Mouse (Mus musculus) heart, embryonic 12.5 days (tissue): Measurements from ENCODE around the gene Trip12. TPM values are rescaled to one million over a fixed set of nuclear protein-coding genes. Genes with fewer than 3 reads are reported as not detected.

Experiments used
- ATAC-seq: fragments of 200-750 bp; cut with Nextera tagmentation; 2 replicates; pipeline ENCODE4 v1.8.0; 2017; ENCODE audit warnings: moderate TSS enrichment, moderate library complexity; ENCODE audit not compliant: insufficient number of reproducible peaks, low FRiP score
- H3K27ac ChIP-seq: fragments of 300-500 bp; sonication (generic); 2 replicates; pipeline ENCODE4 v1.5.1; 2016; ENCODE audit warnings: mild to moderate bottlenecking, moderate library complexity; ENCODE audit not compliant: poor library complexity, severe bottlenecking
- H3K27me3 ChIP-seq: fragments of 300-500 bp; sonication (generic); replicated peaks from 2 replicates; pipeline ENCODE4 v1.6.1; 2016; ENCODE audit warnings: mild to moderate bottlenecking, moderate library complexity
- H3K36me3 ChIP-seq: fragments of 300-500 bp; sonication (generic); 2 replicates; pipeline ENCODE4 v1.6.1; 2016; ENCODE audit warnings: mild to moderate bottlenecking, moderate library complexity
- H3K4me1 ChIP-seq: fragments of 300-500 bp; sonication (generic); replicated peaks from 2 replicates; pipeline ENCODE4 v1.6.1; 2016; ENCODE audit warnings: mild to moderate bottlenecking
- H3K4me2 ChIP-seq: fragments of 300-500 bp; sonication (generic); 2 replicates; pipeline ENCODE4 v1.6.1; 2016; ENCODE audit warnings: mild to moderate bottlenecking, moderate library complexity
- H3K4me3 ChIP-seq: fragments of 300-500 bp; sonication (generic); 2 replicates; pipeline ENCODE4 v1.5.1; 2016; ENCODE audit warnings: mild to moderate bottlenecking
- H3K9ac ChIP-seq: fragments of 300-500 bp; sonication (generic); 2 replicates; pipeline ENCODE4 v1.6.1; 2016; ENCODE audit warnings: mild to moderate bottlenecking, moderate library complexity
- H3K9me3 ChIP-seq: fragments of 300-500 bp; sonication (generic); replicated peaks from 2 replicates; pipeline ENCODE4 v1.6.1; 2016; ENCODE audit warnings: mild to moderate bottlenecking, moderate library complexity
- WGBS: fragments of 180-500 bp; shearing (Covaris S2); methylation state at CpG from one replicate; pipeline ENCODE4 v1.1.7; 2016; 5-methylcytosine and 5-hydroxymethylcytosine counted together
- polyA plus RNA-seq: library from polyadenylated mRNA; unstranded; fragments of >200 nt; fragmentation: Nextera tagmentation; extraction: Ambion mirVana; gene quantifications from 2 replicates; pipeline ENCODE4 v1.2.1, GENCODE M21; 2016

Gene Trip12
- polyA plus RNA-seq, 1 experiment from 2014 or later = 98.5 TPM

- no peaks in the 10 kb centered on the region for H3K9me3 ChIP-seq
- no peak for ATAC-seq
- H3K36me3 ChIP-seq = no peaks in the 10 kb centered on the region
- no peak overlapping the region for H3K9ac ChIP-seq
- 89% methylated on average over 6 of the region's 6 CpGs for WGBS
- no peak overlapping the region for H3K4me3 ChIP-seq
- H3K27ac ChIP-seq = no peak overlapping the region
- H3K27me3 ChIP-seq = no peaks in the 10 kb centered on the region
- H3K4me1 ChIP-seq = peaks cover 10% of the 10 kb centered on the region
- H3K4me2 ChIP-seq = no peak overlapping the region
These were observed 19.3 kb upstream of the Trip12 start for GRCm38 (mm10) chr1:84859597-84859996.

- WGBS = 50% methylated on average over 2 of the region's 2 CpGs
- H3K27me3 ChIP-seq = no peaks in the 10 kb centered on the region
- no peaks in the 10 kb centered on the region for H3K36me3 ChIP-seq
- no peak for ATAC-seq
- no peak overlapping the region for H3K27ac ChIP-seq
- peaks cover 13% of the 10 kb centered on the region for H3K4me1 ChIP-seq
- no peak overlapping the region for H3K4me2 ChIP-seq
- H3K9ac ChIP-seq = no peak overlapping the region
- no peaks in the 10 kb centered on the region for H3K9me3 ChIP-seq
- H3K4me3 ChIP-seq = no peak overlapping the region
These were observed 15.4 kb upstream of the Trip12 start for GRCm38 (mm10) chr1:84855756-84856155.

- no peaks in the 10 kb centered on the region for H3K36me3 ChIP-seq
- H3K27me3 ChIP-seq = no peaks in the 10 kb centered on the region
- peaks cover 7% of the 10 kb centered on the region; the same call in 1 of the 2 replicates for H3K4me1 ChIP-seq
- H3K4me2 ChIP-seq = no peak overlapping the region
- no peak overlapping the region for H3K4me3 ChIP-seq
- no peak overlapping the region for H3K27ac ChIP-seq
- 77% methylated on average over 2 of the region's 2 CpGs for WGBS
- no peak overlapping the region for H3K9ac ChIP-seq
- H3K9me3 ChIP-seq = no peaks in the 10 kb centered on the region
- ATAC-seq = no peak
These were observed 14.7 kb upstream of the Trip12 start for GRCm38 (mm10) chr1:84854966-84855365.

GRCm38 (mm10) chr1:84853721-84854120 is 13.4 kb upstream of the Trip12 start:
- WGBS = 90% methylated on average over 1 of the region's 1 CpGs
- no peak for ATAC-seq
- H3K9ac ChIP-seq = no peak overlapping the region

GRCm38 (mm10) chr1:84851512-84852235 is 11.4 kb upstream of the Trip12 start:
- H3K9me3 ChIP-seq = no peaks in the 10 kb centered on the region
- peak; percentile 51; the same call in 1 of the 2 replicates for ATAC-seq
- no peak overlapping the region for H3K9ac ChIP-seq
- H3K4me2 ChIP-seq = no peak overlapping the region
- H3K4me1 ChIP-seq = peaks cover 7% of the 10 kb centered on the region; the same call in 1 of the 2 replicates
- H3K27ac ChIP-seq = no peak overlapping the region
- H3K36me3 ChIP-seq = 0 out of 2 replicates have a peak, but pooled peaks cover 3% of the 10 kb centered on the region
- WGBS = 25% methylated on average over 9 of the region's 9 CpGs
- no peak overlapping the region for H3K4me3 ChIP-seq
- H3K27me3 ChIP-seq = no peaks in the 10 kb centered on the region

More at GRCm38 (mm10) chr1:84853721-84854120, 13.4 kb upstream of the Trip12 start:
- no peak overlapping the region for H3K4me2 ChIP-seq
- peaks cover 7% of the 10 kb centered on the region; the same call in 1 of the 2 replicates for H3K4me1 ChIP-seq
- H3K27ac ChIP-seq = no peak overlapping the region
- H3K4me3 ChIP-seq = no peak overlapping the region
- 0 out of 2 replicates have a peak, but pooled peaks cover 3% of the 10 kb centered on the region for H3K36me3 ChIP-seq
- H3K27me3 ChIP-seq = no peaks in the 10 kb centered on the region
- H3K9me3 ChIP-seq = no peaks in the 10 kb centered on the region

DNA sequence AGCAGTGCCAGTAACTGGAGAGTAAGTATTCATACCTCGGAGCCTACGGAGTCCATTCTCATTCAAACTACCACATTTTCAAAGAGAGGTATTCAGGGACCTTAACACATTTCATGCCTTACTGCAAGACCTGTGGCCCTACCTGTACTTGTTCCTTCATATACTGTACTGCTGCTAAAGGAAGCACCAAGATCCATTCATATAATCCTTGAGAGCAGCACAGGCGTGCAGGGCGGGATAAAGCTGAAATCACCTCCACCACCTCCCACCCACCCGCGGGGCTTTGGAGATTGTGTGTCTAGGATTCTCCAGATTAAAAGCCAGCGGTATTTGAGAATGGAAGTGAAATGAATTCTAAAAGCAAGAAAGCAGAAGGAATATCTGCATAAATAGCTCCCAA is 10.2 kb upstream of the Trip12 start:
- no peaks in the 10 kb centered on the region for H3K27me3 ChIP-seq
- H3K9ac ChIP-seq = no peak overlapping the region
- H3K4me1 ChIP-seq = peaks cover 7% of the 10 kb centered on the region; the same call in 1 of the 2 replicates
- H3K9me3 ChIP-seq = no peaks in the 10 kb centered on the region
- H3K4me3 ChIP-seq = no peak overlapping the region
- 87% methylated on average over 7 of the region's 7 CpGs for WGBS
- no peak overlapping the region for H3K4me2 ChIP-seq
- no peak for ATAC-seq
- H3K36me3 ChIP-seq = 0 out of 2 replicates have a peak, but pooled peaks cover 3% of the 10 kb centered on the region
- H3K27ac ChIP-seq = no peak overlapping the region

GRCm38 (mm10) chr1:84849804-84850203 is 9.5 kb upstream of the Trip12 start:
- ATAC-seq = no peak
- Histone ChIP-seq H3K27ac (no peak overlapping the region), H3K4me1 (peaks cover 7% of the 10 kb centered on the region; the same call in 1 of the 2 replicates), H3K4me2 (no peak overlapping the region), H3K36me3 (0 out of 2 replicates have a peak, but pooled peaks cover 3% of the 10 kb centered on the region), H3K9ac (no peak overlapping the region), H3K27me3 (no peaks in the 10 kb centered on the region), H3K9me3 (no peaks in the 10 kb centered on the region), H3K4me3 (no peak overlapping the region)
- WGBS = 89% methylated on average over 7 of the region's 7 CpGs

DNA sequence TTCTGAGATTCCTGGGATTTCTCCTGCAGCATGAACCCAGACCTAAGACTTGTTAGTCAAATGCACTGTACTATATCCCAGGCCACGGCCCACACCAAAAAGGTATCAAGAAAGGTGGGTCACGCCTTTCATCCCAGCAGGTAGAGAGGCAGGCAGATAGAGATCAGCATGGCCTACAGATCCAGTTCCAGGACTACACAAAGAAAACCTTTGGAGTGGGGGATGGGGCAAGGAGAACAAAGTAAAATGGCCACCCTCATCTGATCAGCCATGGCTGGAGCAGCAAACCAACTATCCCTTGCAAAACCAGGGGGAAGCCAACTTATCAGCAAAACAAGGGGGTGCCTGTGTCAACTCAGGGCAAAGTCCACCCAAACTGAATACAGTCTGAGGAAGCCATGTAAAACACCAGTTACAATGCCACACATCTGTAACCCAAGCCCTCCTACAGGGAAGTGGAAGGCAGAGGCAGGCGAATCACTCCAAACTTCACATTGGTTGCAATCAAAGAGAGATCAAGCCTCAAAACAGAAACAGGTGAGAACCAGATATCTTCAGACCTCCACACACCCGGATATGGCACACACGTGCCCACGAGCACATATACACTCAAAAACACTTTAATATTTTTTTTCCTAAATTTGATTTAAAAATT is 8.6 kb upstream of the Trip12 start:
- H3K27ac ChIP-seq = no peak overlapping the region
- no peaks in the 10 kb centered on the region for H3K9me3 ChIP-seq
- H3K27me3 ChIP-seq = no peaks in the 10 kb centered on the region
- ATAC-seq = no peak
- H3K9ac ChIP-seq = no peak overlapping the region
- 0 out of 2 replicates have a peak, but pooled peaks cover 3% of the 10 kb centered on the region for H3K36me3 ChIP-seq
- no peak overlapping the region for H3K4me2 ChIP-seq
- WGBS = 92% methylated on average over 6 of the region's 6 CpGs
- H3K4me3 ChIP-seq = no peak overlapping the region
- peaks cover 7% of the 10 kb centered on the region; the same call in 1 of the 2 replicates for H3K4me1 ChIP-seq

DNA sequence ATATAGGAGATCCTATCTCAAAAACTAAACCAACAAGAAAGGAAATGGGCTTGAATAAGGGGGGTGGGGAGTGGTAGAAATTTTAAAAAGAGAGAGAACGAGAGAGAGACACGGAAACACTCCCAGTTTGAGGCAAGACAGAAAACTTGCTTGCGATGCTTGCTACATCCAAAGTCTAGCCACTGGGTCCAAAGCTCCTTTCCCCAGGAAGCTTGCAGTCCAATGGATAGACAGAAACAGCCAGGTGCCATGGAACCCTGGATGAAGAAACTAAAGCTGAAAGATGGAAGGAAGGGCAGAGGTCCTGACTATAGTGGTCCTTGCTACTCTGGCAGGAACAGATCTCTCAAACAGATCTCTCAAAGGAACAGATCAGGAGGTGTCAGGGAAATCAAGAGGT is 8.0 kb upstream of the Trip12 start:
- Histone ChIP-seq H3K27me3 (no peaks in the 10 kb centered on the region), H3K4me3 (no peak overlapping the region), H3K9ac (no peak overlapping the region), H3K36me3 (0 out of 2 replicates have a peak, but pooled peaks cover 3% of the 10 kb centered on the region), H3K4me2 (no peak overlapping the region), H3K9me3 (no peaks in the 10 kb centered on the region), H3K27ac (no peak overlapping the region), H3K4me1 (peaks cover 7% of the 10 kb centered on the region; the same call in 1 of the 2 replicates)
- 91% methylated on average over 3 of the region's 3 CpGs for WGBS
- no peak for ATAC-seq

- WGBS = 87% methylated on average over 7 of the region's 7 CpGs
- Histone ChIP-seq H3K9me3 (no peaks in the 10 kb centered on the region), H3K4me1 (peaks cover 7% of the 10 kb centered on the region; the same call in 1 of the 2 replicates), H3K27me3 (no peaks in the 10 kb centered on the region), H3K4me3 (no peak overlapping the region), H3K4me2 (no peak overlapping the region), H3K27ac (no peak overlapping the region), H3K36me3 (0 out of 2 replicates have a peak, but pooled peaks cover 3% of the 10 kb centered on the region), H3K9ac (no peak overlapping the region)
- no peak for ATAC-seq
These were observed 7.4 kb upstream of the Trip12 start for GRCm38 (mm10) chr1:84847698-84848097.

DNA sequence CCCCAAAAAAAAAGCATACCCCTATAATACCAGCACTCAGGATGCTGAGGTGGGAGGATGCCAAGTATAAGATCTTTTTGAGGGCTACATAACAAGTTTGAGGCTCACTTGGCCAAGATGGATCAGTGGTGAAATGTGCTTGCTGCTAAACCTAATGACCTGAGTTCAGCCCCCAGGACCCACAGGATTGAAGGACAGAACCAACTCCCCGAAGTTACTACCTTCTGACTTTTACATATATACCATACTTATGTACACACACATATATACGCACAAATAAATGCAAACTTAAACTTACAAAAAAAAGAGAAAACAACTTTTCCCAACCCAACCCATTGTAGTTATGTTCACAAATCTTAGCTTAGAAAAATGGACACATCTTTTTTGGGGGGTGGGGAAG is 3.0 kb upstream of the Trip12 start:
- no peaks in the 10 kb centered on the region; the same call in 1 of the 2 replicates for H3K4me1 ChIP-seq
- no peak overlapping the region for H3K4me3 ChIP-seq
- 88% methylated on average over 2 of the region's 2 CpGs for WGBS
- no peaks in the 10 kb centered on the region for H3K9me3 ChIP-seq
- no peak overlapping the region for H3K9ac ChIP-seq
- no peak overlapping the region for H3K4me2 ChIP-seq
- no peak for ATAC-seq
- H3K36me3 ChIP-seq = no peaks in the 10 kb centered on the region
- no peaks in the 10 kb centered on the region for H3K27me3 ChIP-seq
- H3K27ac ChIP-seq = no peak overlapping the region
